Mouse (Mus musculus) urinary bladder, adult 2 months (tissue): Measurements from ENCODE around the gene Sox21. TPM values are rescaled to one million over a fixed set of nuclear protein-coding genes. Genes with fewer than 3 reads are reported as not detected.

Experiments used
- DNase-seq: peaks from one replicate; pipeline ENCODE4 v3.0.0; 2022; ENCODE audit warnings: low spot score
- polyA plus RNA-seq: library from polyadenylated mRNA; depleted of rRNA; stranded (reverse); fragments of >200 nt; gene quantifications from 2 replicates; pipeline ENCODE4 v1.2.3, GENCODE M21; 2012; rRNA removed

Sox21 gene
- polyA plus RNA-seq, 1 experiment: 0.07 TPM

- no peak for DNase-seq
Observed at GRCm38 (mm10) chr14:118225061-118225743, 11.6 kb downstream of the Sox21 start.

GRCm38 (mm10) chr14:118220885-118221284, 15.9 kb downstream of the Sox21 start:
- no peak for DNase-seq

- DNase-seq: no peak
Observed at GRCm38 (mm10) chr14:118216826-118217225, 20.0 kb downstream of the Sox21 start.

GRCm38 (mm10) chr14:118212188-118212804, 24.5 kb downstream of the Sox21 start:
- DNase-seq: no peak

- no peak for DNase-seq
Observed at GRCm38 (mm10) chr14:118209642-118210041, 27.2 kb downstream of the Sox21 start.

GRCm38 (mm10) chr14:118207347-118207746, 29.5 kb downstream of the Sox21 start:
- DNase-seq: no peak

GRCm38 (mm10) chr14:118203031-118203430, 33.8 kb downstream of the Sox21 start:
- no peak for DNase-seq

GRCm38 (mm10) chr14:118202006-118202405, 34.8 kb downstream of the Sox21 start:
- DNase-seq: no peak

- DNase-seq: no peak
Observed at GRCm38 (mm10) chr14:118200731-118201130, 36.1 kb downstream of the Sox21 start.

- DNase-seq: no peak
Observed at GRCm38 (mm10) chr14:118197063-118197462, 39.8 kb downstream of the Sox21 start.

- no peak for DNase-seq
Observed at GRCm38 (mm10) chr14:118194219-118194914, 42.5 kb downstream of the Sox21 start.

- no peak for DNase-seq
Observed at GRCm38 (mm10) chr14:118193663-118194062, 43.2 kb downstream of the Sox21 start.

GRCm38 (mm10) chr14:118193001-118193628, 43.7 kb downstream of the Sox21 start:
- DNase-seq: no peak

GRCm38 (mm10) chr14:118191442-118191841, 45.4 kb downstream of the Sox21 start:
- no peak for DNase-seq

Other genes starting within 250 kb of the Sox21 start
- gene Dct, start 184.8 kb downstream of the Sox21 start, polyA plus RNA-seq: 0.62 and 0.72 TPM in 2 replicates
- gene Tgds, start 104.3 kb downstream of the Sox21 start, polyA plus RNA-seq: 15.4 and 19.9 TPM in 2 replicates
- 30.0 and 38.9 TPM in 2 replicates for gene Gpr180, start 99.9 kb downstream of the Sox21 start, polyA plus RNA-seq
- not detected in 2 replicates for gene Gm9376, start 29.9 kb upstream of the Sox21 start, polyA plus RNA-seq